Mouse (Mus musculus) lung, postnatal 0 days (tissue): ENCODE measurements around the gene Cask. TPM values are rescaled to one million over a fixed set of nuclear protein-coding genes. Genes with fewer than 3 reads are reported as not detected.
A peak's percentile ranks its signal among the peaks of the same experiment; 100 is the strongest.

Source experiments
- ATAC-seq: fragments of 200-750 bp; cut with Nextera tagmentation; 2 replicates; pipeline ENCODE4 v1.8.0; 2017; ENCODE audit warnings: moderate library complexity
- DNase-seq: peaks from one replicate; pipeline ENCODE4 v3.0.0-alpha.2; 2016; ENCODE audit warnings: low spot score
- H3K27ac ChIP-seq: fragments of 300-500 bp; sonication (generic); 2 replicates; pipeline ENCODE4 v1.5.1; 2014; ENCODE audit warnings: antibody characterized with exemption, mild to moderate bottlenecking, low read length, mixed read lengths
- H3K27me3 ChIP-seq: fragments of 300-500 bp; sonication (generic); replicated peaks from 2 replicates; pipeline ENCODE4 v1.6.1; 2014; ENCODE audit warnings: low read length, mixed read lengths; ENCODE audit not compliant: insufficient read depth
- H3K36me3 ChIP-seq: fragments of 300-500 bp; sonication (generic); 2 replicates; pipeline ENCODE4 v1.6.1; 2014; ENCODE audit warnings: low read length, mixed read lengths; ENCODE audit not compliant: insufficient read depth
- H3K4me1 ChIP-seq: fragments of 300-500 bp; sonication (generic); 2 replicates; pipeline ENCODE4 v1.6.1; 2014; ENCODE audit warnings: antibody characterized with exemption, low read depth, low read length, mixed read lengths; ENCODE audit not compliant: insufficient read depth
- H3K4me2 ChIP-seq: fragments of 300-500 bp; sonication (generic); replicated peaks from 2 replicates; pipeline ENCODE4 v1.6.1; 2014; ENCODE audit warnings: low read depth, mild to moderate bottlenecking, low read length, moderate library complexity, mixed read lengths
- H3K4me3 ChIP-seq: fragments of 300-500 bp; sonication (generic); 2 replicates; pipeline ENCODE4 v1.5.1; 2014; ENCODE audit warnings: low read depth, low read length
- H3K9ac ChIP-seq: fragments of 300-500 bp; sonication (generic); replicated peaks from 2 replicates; pipeline ENCODE4 v1.6.1; 2014; ENCODE audit warnings: low read depth, mild to moderate bottlenecking
- H3K9me3 ChIP-seq: fragments of 300-500 bp; sonication (generic); 2 replicates; pipeline ENCODE4 v1.6.1; 2016; ENCODE audit warnings: low read length, mixed read lengths
- CTCF ChIP-seq: IDR thresholded peaks from 2 replicates; pipeline ENCODE4 v1.5.1; 2016; ENCODE audit warnings: antibody characterized with exemption, mild to moderate bottlenecking
- EP300 ChIP-seq: IDR thresholded peaks from 2 replicates; pipeline ENCODE4 v1.6.1; 2016; ENCODE audit warnings: antibody characterized with exemption, mild to moderate bottlenecking, control low read depth
- whole genome bisulfite sequencing: fragments of 180-500 bp; shearing (Covaris S2); extraction: QIAGEN DNeasy Blood & Tissue Kit; methylation state at CpG from one replicate; pipeline ENCODE4 v1.1.7; 2014; 5-methylcytosine and 5-hydroxymethylcytosine counted together
- polyA plus RNA-seq: library from polyadenylated mRNA; unstranded; fragments of >200 nt; fragmentation: Nextera tagmentation; extraction: Ambion mirVana; gene quantifications from 2 replicates; pipeline ENCODE4 v1.2.1, GENCODE M21; 2015

The Cask gene
- polyA plus RNA-seq, 1 experiment from 2014 or later, result 10.3 TPM

GRCm38 (mm10) chrX:13478298-13478697 lies 372.9 kb downstream of the Cask start:
- no peak overlapping the region for H3K4me2 ChIP-seq
- DNase-seq (peak; percentile 82), ATAC-seq (peak; percentile 85)
- TF ChIP-seq CTCF, result no peak
- TF ChIP-seq EP300, result peak; percentile 94
- 39% methylated on average over 5 of the region's 5 CpGs for WGBS
- H3K4me3 ChIP-seq, result no peak overlapping the region
- no peaks in the 10 kb centered on the region for H3K27me3 ChIP-seq
- no peak overlapping the region for H3K9ac ChIP-seq
- no peaks in the 10 kb centered on the region for H3K9me3 ChIP-seq
- no peaks in the 10 kb centered on the region for H3K36me3 ChIP-seq
- H3K27ac ChIP-seq, result peak overlapping the region; percentile 62
- no peaks in the 10 kb centered on the region for H3K4me1 ChIP-seq

- TF ChIP-seq CTCF (no peak), EP300 (no peak)
- no peak overlapping the region for H3K4me2 ChIP-seq
- H3K4me1 ChIP-seq, result no peaks in the 10 kb centered on the region
- DNase-seq (no peak), ATAC-seq (no peak)
- 58% methylated on average over 2 of the region's 2 CpGs for WGBS
- no peaks in the 10 kb centered on the region for H3K36me3 ChIP-seq
- no peaks in the 10 kb centered on the region for H3K27me3 ChIP-seq
- peak overlapping the region; percentile 62 for H3K27ac ChIP-seq
- no peak overlapping the region for H3K4me3 ChIP-seq
- no peak overlapping the region for H3K9ac ChIP-seq
- H3K9me3 ChIP-seq, result no peaks in the 10 kb centered on the region
Observed at GRCm38 (mm10) chrX:13477596-13477995, 373.6 kb downstream of the Cask start.

GRCm38 (mm10) chrX:13475382-13475781 lies 375.8 kb downstream of the Cask start:
- H3K9me3 ChIP-seq, result no peaks in the 10 kb centered on the region
- no peak for ATAC-seq
- TF ChIP-seq EP300 (no peak), CTCF (no peak)
- DNase-seq, result no peak
- H3K27me3 ChIP-seq, result no peaks in the 10 kb centered on the region
- no peak overlapping the region for H3K9ac ChIP-seq
- no peak overlapping the region for H3K4me3 ChIP-seq
- H3K27ac ChIP-seq, result no peak overlapping the region
- H3K4me1 ChIP-seq, result no peaks in the 10 kb centered on the region
- H3K4me2 ChIP-seq, result no peak overlapping the region
- H3K36me3 ChIP-seq, result no peaks in the 10 kb centered on the region
- 85% methylated on average over 1 of the region's 1 CpGs for WGBS

- WGBS, result 56% methylated on average over 4 of the region's 4 CpGs
- DNase-seq (peak; percentile 45), ATAC-seq (peak; percentile 40; the same call in 1 of the 2 replicates)
- Histone ChIP-seq H3K4me3 (no peak overlapping the region), H3K4me2 (no peak overlapping the region), H3K36me3 (no peaks in the 10 kb centered on the region), H3K9me3 (no peaks in the 10 kb centered on the region), H3K27me3 (no peaks in the 10 kb centered on the region), H3K27ac (peak overlapping the region; percentile 64), H3K4me1 (no peaks in the 10 kb centered on the region), H3K9ac (no peak overlapping the region)
- TF ChIP-seq CTCF (no peak), EP300 (0 out of 2 replicates have a peak, but pooled peaks have one; percentile 25)
Observed at GRCm38 (mm10) chrX:13472751-13473225, 378.4 kb downstream of the Cask start.

- Histone ChIP-seq H3K4me2 (no peak overlapping the region), H3K9ac (no peak overlapping the region), H3K27ac (no peak overlapping the region), H3K36me3 (no peaks in the 10 kb centered on the region), H3K9me3 (no peaks in the 10 kb centered on the region), H3K4me1 (no peaks in the 10 kb centered on the region), H3K27me3 (no peaks in the 10 kb centered on the region), H3K4me3 (no peak overlapping the region)
- ATAC-seq (no peak), DNase-seq (no peak)
- TF ChIP-seq EP300 (no peak), CTCF (0 out of 2 replicates have a peak, but pooled peaks have one; percentile 3)
- 79% methylated on average over 3 of the region's 3 CpGs for WGBS
Observed at GRCm38 (mm10) chrX:13471925-13472324, 379.2 kb downstream of the Cask start.

GRCm38 (mm10) chrX:13469160-13470116 lies 381.7 kb downstream of the Cask start:
- peak overlapping the region; percentile 79 for H3K27ac ChIP-seq
- TF ChIP-seq CTCF, result no peak
- peak; percentile 98 for TF ChIP-seq EP300
- H3K4me1 ChIP-seq, result no peaks in the 10 kb centered on the region
- H3K36me3 ChIP-seq, result no peaks in the 10 kb centered on the region
- ATAC-seq, result peak; percentile 92
- peak; percentile 86 for DNase-seq
- 29% methylated on average over 9 of the region's 9 CpGs for WGBS
- H3K4me3 ChIP-seq, result no peak overlapping the region
- H3K27me3 ChIP-seq, result no peaks in the 10 kb centered on the region
- no peaks in the 10 kb centered on the region for H3K9me3 ChIP-seq
- H3K4me2 ChIP-seq, result no peak overlapping the region
- no peak overlapping the region for H3K9ac ChIP-seq
